Mouse (Mus musculus): ENCODE data around the gene Hils1.
"Not testable (repeated sequence)": the region's sequence is repeated elsewhere in the genome, so short reads cannot be mapped to it uniquely, and the experiment has no call there.

Gene Hils1

GRCm38 (mm10) chr11:95004136-95004936 is 36.9 kb downstream of the Hils1 start:
- DNase-seq (ENCODE audit: low spot score in 2 of 2), result no peak

- no peak for DNase-seq (ENCODE audit: low spot score in 2 of 2)
Measured at GRCm38 (mm10) chr11:95004937-95005198, 37.5 kb downstream of the Hils1 start.

- DNase-seq (ENCODE audit: low spot score in 2 of 2), result no peak
Measured at GRCm38 (mm10) chr11:95006038-95006437, 38.6 kb downstream of the Hils1 start.

- DNase-seq (ENCODE audit: low spot score in 2 of 2), result peak; percentile 68 to 76
Measured at GRCm38 (mm10) chr11:95006525-95007219, 39.3 kb downstream of the Hils1 start.

- no peak for DNase-seq (ENCODE audit: low spot score in 2 of 2)
Measured at GRCm38 (mm10) chr11:95007418-95007817, 40.0 kb downstream of the Hils1 start.

DNA sequence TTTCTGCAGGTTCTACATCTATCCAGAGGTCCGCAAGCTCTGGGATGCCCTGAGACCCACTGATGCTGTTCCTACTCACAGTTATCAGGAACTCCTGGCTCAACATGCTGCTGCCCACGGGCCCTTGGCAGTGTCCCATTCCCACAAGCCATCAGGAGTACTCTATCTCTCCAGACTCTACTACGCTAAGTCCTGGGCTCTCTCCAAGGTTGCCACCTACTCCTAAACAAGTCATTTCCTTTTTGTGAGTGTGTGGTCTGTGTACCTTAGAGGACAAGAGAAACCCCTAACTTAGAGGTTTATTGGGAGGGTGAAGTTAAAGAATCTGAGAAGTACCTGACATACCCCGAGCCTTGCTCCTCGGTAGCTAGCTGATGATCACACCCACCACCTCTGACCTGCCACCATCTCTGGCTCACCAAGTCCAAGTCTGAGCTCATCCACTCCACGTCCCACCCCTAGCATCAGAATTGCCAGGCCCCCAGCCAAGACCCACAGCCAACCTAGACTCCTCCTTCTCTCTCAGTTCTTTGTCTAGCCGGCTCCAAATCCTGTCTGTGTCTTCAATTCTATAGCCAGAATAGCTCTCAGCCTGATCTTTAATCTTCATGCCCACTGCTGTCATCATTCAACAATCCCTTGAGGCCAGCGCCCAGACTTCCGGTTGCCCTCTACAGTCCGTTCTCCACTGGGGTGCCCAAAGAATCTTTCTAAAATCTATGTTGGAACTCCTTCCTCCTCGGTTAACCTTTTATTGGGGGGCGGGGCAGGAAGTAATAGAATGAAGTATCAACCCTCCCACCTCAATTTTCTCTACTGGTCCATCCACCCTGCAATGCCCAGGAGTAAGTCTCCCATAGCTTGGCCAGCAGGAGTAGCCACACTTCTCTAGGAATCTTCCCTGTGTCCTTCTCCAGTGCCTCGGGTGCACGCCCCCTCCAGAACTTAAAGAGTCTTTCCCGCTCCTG is 41.6 kb downstream of the Hils1 start:
- DNase-seq (ENCODE audit: low spot score in 2 of 2), result no peak

DNA sequence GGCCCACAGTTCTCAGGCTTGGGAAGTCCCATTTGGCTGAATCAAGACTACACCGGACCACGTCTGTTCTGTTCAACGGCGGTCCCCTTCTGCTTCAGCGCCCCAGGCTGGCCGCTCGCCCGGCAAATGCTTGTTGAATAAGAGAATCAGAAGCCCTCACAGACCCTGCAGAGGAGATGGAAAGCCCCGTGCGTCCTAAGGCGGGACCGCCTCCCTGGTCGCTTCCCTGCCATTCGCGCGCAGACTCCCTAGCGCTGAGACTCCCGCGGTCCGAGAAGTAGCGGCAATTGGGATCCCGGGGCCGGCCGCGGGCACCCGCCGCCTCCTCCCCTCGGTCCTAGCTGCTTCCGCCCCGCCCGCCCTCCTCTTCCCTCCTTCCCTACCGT is 42.2 kb downstream of the Hils1 start, which contains the start of gene Samd14:
TSS of gene Samd14 (plus strand) at position 251 of the 386 bp plus-strand sequence.
- no peak for DNase-seq (ENCODE audit: low spot score in 2 of 2)

- DNase-seq (ENCODE audit: low spot score in 2 of 2), result no peak
Measured at GRCm38 (mm10) chr11:95010141-95010739, 42.8 kb downstream of the Hils1 start.

DNA sequence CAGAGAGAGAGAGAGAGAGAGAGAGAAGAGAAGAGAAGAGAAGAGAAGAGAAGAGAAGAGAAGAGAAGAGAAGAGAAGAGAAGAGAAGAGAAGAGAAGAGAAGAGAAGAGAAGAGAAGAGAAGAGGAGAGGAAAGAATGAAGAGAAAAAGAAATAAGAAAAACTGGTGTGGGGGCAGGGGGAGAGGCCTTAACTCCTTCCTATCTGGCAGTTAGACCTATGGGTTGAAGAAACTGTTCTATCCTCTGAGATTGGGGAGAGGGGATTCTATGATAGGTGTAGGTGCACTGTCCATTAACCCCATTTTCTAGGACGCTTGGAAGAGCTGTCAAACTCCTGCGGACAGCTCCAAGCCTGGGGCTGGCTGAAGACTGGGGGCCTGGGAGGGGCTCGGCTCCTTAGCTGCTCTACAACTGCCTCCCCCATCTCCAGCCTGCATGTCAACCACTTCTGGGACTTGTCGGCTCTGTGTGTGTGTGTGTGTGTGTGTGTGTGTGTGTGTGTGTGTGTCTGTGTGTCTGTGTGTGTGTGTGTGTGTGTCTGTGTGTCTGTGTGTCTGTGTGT is 43.5 kb downstream of the Hils1 start:
- DNase-seq (ENCODE audit: low spot score in 2 of 2), result not testable (repeated sequence)

DNA sequence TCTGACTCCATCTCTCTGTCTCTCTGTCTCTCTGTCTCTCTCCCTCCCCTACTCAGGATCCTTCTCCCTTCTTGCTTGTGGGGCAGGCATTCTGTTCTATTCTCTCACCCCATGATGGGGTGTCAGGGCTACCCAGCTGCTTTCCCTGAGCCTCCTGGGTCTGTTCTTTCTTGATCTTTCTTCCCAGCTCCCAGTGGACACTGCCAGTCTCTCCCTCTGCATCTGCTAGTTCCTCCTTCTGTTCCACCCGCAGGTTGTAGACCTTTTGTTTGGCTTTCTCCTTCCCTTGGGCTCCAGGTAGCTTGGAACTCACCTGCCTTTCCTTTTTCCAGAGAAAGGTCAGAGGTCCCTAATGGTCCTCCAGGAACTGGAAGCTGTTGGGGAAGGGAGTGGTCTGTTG is 44.0 kb downstream of the Hils1 start:
- DNase-seq (ENCODE audit: low spot score in 2 of 2), result no peak

DNA sequence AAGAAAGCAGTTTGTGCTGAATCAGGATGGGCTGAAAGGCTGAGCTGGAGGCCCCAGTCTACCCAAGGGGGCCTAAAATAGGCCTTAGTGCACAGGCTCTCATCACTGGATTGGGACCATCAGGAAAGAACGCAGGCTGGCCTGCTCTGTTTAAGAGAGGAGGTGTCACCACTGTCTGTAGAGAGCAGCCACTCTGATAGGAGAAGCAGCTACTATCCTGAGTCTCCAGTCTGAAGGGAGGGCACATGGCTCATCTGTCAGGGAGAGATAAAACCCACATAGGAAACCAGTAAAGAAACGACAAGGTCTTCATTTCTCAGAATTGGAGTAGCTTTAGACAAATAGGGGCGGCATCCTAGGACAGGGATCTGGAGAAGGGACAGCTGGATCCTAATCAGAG is 44.7 kb downstream of the Hils1 start:
- DNase-seq (ENCODE audit: low spot score in 2 of 2), result no peak

GRCm38 (mm10) chr11:95012487-95012886 is 45.1 kb downstream of the Hils1 start:
- no peak for DNase-seq (ENCODE audit: low spot score in 2 of 2)

DNA sequence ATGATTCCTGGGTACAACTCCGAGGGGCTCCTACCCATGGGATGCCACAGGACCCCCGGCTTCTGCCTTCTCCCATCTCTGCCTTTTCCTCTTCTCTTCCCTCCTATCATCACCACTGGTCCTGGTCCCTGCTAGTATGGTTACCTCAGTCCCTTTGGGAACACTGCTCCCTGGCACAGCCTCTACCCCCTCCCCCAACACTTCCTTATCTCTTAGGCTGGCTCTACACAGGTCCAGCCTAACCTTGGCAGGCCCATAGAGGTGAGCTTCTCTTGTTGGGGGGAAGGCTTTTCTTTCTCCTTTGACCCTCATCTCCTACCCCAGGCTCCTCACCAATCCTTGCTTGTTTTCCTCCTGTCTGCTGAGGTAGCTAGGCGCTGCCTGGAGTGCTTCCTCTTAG is 48.1 kb downstream of the Hils1 start:
- no peak for DNase-seq (ENCODE audit: low spot score in 2 of 2)
